Mouse (Mus musculus) stomach, embryonic 16.5 days (tissue): ENCODE data around the gene Slc39a11. TPM values are rescaled to one million over a fixed set of nuclear protein-coding genes. Genes with fewer than 3 reads are reported as not detected.

ENCODE experiments used
- ATAC-seq: fragments of 200-750 bp; cut with Nextera tagmentation; 2 replicates; pipeline ENCODE4 v1.8.0; 2017; ENCODE audit warnings: moderate number of reproducible peaks, moderate TSS enrichment; ENCODE audit not compliant: insufficient read depth, low FRiP score
- H3K27ac ChIP-seq: fragments of 300-500 bp; sonication (generic); 2 replicates; pipeline ENCODE4 v1.5.1; 2014; ENCODE audit warnings: low read length
- H3K27me3 ChIP-seq: fragments of 300-500 bp; sonication (generic); 2 replicates; pipeline ENCODE4 v1.6.1; 2014; ENCODE audit warnings: low read length, control low read depth, mixed read lengths; ENCODE audit not compliant: control insufficient read depth, insufficient read depth
- H3K36me3 ChIP-seq: fragments of 300-500 bp; sonication (generic); 2 replicates; pipeline ENCODE4 v1.6.1; 2014; ENCODE audit warnings: low read length; ENCODE audit not compliant: control insufficient read depth, insufficient read depth
- H3K4me1 ChIP-seq: fragments of 300-500 bp; sonication (generic); 2 replicates; pipeline ENCODE4 v1.6.1; 2014; ENCODE audit warnings: low read length, control low read depth, mixed read lengths; ENCODE audit not compliant: control insufficient read depth, insufficient read depth
- H3K4me2 ChIP-seq: fragments of 300-500 bp; sonication (generic); 2 replicates; pipeline ENCODE4 v1.6.1; 2014; ENCODE audit warnings: low read depth, low read length, mixed read lengths
- H3K4me3 ChIP-seq: fragments of 300-500 bp; sonication (generic); replicated peaks from 2 replicates; pipeline ENCODE4 v1.5.1; 2014; ENCODE audit warnings: mild to moderate bottlenecking, low read length
- H3K9ac ChIP-seq: fragments of 300-500 bp; sonication (generic); 2 replicates; pipeline ENCODE4 v1.6.1; 2014; ENCODE audit warnings: low read length
- H3K9me3 ChIP-seq: fragments of 300-500 bp; sonication (generic); replicated peaks from 2 replicates; pipeline ENCODE4 v1.6.1; 2016; ENCODE audit warnings: low read length, control low read depth; ENCODE audit not compliant: control insufficient read depth
- WGBS: fragments of 180-500 bp; shearing (Covaris S2); extraction: QIAGEN DNeasy Blood & Tissue Kit; methylation state at CpG from one replicate; pipeline ENCODE4 v1.1.7; 2014; 5-methylcytosine and 5-hydroxymethylcytosine counted together
- polyA plus RNA-seq: library from polyadenylated mRNA; unstranded; fragments of >200 nt; fragmentation: Nextera tagmentation; extraction: Ambion mirVana; gene quantifications from 2 replicates; pipeline ENCODE4 v1.2.1, GENCODE M21; 2015

Gene Slc39a11
- polyA plus RNA-seq, 1 experiment from 2014 or later: 47.9 TPM

GRCm38 (mm10) chr11:113487603-113488335 is 162.1 kb downstream of the Slc39a11 start:
- 43% methylated on average over 8 of the region's 8 CpGs for WGBS
- no peak overlapping the region for H3K4me2 ChIP-seq
- H3K4me3 ChIP-seq: no peak overlapping the region
- peak; percentile 63 for ATAC-seq
- peak overlapping the region; percentile 35; the same call in 1 of the 2 replicates for H3K27ac ChIP-seq
- no peak overlapping the region for H3K9ac ChIP-seq
- H3K9me3 ChIP-seq: no peaks in the 10 kb centered on the region
- no peaks in the 10 kb centered on the region for H3K36me3 ChIP-seq
- H3K27me3 ChIP-seq: no peaks in the 10 kb centered on the region
- H3K4me1 ChIP-seq: peaks cover 12% of the 10 kb centered on the region

DNA sequence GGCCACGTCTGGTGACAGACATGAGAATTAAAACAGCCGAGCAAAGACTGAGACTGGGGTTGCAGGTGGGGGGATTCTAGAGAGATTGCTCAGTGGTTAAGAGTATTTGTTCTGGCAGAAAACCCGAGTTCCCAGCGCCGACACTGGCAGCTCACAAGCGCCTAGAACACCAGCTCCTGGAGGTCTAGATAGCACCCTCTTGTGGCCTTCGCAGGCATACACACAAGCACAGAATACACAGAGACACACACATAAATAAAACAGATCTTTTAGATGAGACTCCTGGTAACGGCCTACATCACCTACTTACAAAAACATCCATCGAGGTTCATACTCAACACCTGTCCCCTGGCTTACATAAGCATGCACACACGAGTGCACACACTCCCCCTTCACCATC is 165.8 kb downstream of the Slc39a11 start:
- Histone ChIP-seq H3K9ac (no peak overlapping the region), H3K4me1 (peaks cover 6% of the 10 kb centered on the region), H3K27me3 (no peaks in the 10 kb centered on the region), H3K9me3 (no peaks in the 10 kb centered on the region), H3K4me2 (no peak overlapping the region), H3K36me3 (no peaks in the 10 kb centered on the region), H3K4me3 (no peak overlapping the region), H3K27ac (no peak overlapping the region)
- ATAC-seq: no peak
- 80% methylated on average over 10 of the region's 10 CpGs for WGBS

DNA sequence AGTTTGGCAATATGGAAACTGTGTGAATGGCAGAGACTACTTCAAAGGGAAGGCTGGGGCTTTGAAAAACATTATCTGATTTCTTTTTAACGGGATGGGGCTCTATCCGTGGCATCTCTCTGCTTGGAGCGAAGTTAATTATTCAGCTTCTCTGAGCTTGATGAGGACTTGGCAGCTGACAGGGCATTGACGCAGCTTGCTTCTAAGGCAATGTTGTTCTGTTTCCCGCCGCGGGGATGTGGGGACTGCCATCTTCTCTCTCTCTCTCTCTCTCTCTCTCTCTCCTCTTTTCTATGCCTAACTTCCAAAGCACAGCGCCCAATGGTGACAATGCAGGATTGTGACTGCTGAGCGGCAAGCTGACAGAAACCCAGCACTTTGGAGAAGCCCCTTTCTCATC is 172.3 kb downstream of the Slc39a11 start:
- no peak overlapping the region for H3K4me2 ChIP-seq
- no peaks in the 10 kb centered on the region for H3K9me3 ChIP-seq
- ATAC-seq: no peak

DNA sequence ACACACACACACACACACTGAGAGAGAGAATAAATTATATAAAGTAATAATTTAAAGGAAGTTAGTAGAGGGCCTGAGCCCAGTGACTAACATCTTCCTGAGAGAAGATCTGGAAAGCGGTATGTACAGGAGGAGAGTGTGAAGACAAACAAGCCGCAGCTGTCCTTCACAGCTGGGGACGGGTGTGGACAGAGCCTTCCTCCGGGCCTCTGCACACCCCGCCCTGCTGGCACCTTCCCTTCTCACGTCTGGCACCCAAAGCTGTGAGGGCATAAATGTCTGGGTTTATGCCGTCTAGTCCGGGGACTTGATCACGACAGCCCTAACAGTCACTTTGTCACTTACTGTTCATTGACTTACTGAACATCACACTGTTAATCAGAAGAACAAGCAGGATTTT is 173.2 kb downstream of the Slc39a11 start:
- Histone ChIP-seq H3K4me1 (no peaks in the 10 kb centered on the region), H3K4me3 (no peak overlapping the region), H3K9ac (no peak overlapping the region), H3K27me3 (no peaks in the 10 kb centered on the region), H3K36me3 (no peaks in the 10 kb centered on the region), H3K4me2 (no peak overlapping the region), H3K27ac (no peak overlapping the region), H3K9me3 (no peaks in the 10 kb centered on the region)
- WGBS: 64% methylated on average over 9 of the region's 9 CpGs
- ATAC-seq: no peak

More for the DNA sequence above, 172.3 kb downstream of the Slc39a11 start:
- no peaks in the 10 kb centered on the region for H3K4me1 ChIP-seq
- WGBS: 82% methylated on average over 9 of the region's 9 CpGs
- H3K9ac ChIP-seq: no peak overlapping the region
- H3K27ac ChIP-seq: no peak overlapping the region
- no peaks in the 10 kb centered on the region for H3K36me3 ChIP-seq
- no peak overlapping the region for H3K4me3 ChIP-seq
- H3K27me3 ChIP-seq: no peaks in the 10 kb centered on the region

DNA sequence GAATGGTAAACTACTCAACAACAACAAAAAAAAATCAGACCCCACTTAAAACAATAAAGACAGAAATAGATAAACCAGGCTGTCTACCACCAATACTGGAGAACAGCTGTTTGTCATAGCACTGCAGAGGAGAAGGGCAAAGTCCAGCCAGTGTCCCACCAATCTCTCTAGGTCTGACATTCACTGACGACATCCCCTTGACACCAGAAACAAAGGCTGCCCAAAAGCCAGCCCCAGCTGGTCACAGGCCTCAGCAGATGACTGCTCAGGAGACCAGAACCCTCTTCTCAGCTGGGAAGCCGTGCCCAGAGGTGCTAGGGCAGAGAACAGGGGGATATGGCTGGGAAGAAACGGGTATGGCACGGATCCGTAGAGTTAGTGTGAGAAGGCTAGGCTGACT is 174.4 kb downstream of the Slc39a11 start:
- Histone ChIP-seq H3K9ac (no peak overlapping the region), H3K4me1 (no peaks in the 10 kb centered on the region), H3K36me3 (no peaks in the 10 kb centered on the region), H3K27ac (no peak overlapping the region), H3K27me3 (no peaks in the 10 kb centered on the region), H3K9me3 (no peaks in the 10 kb centered on the region), H3K4me2 (no peak overlapping the region), H3K4me3 (no peak overlapping the region)
- WGBS: 65% methylated on average over 5 of the region's 5 CpGs
- ATAC-seq: no peak

GRCm38 (mm10) chr11:113473998-113474534 is 175.8 kb downstream of the Slc39a11 start:
- Histone ChIP-seq H3K4me3 (no peak overlapping the region), H3K4me2 (no peak overlapping the region), H3K4me1 (peaks cover 6% of the 10 kb centered on the region; the same call in 1 of the 2 replicates), H3K27ac (no peak overlapping the region), H3K36me3 (no peaks in the 10 kb centered on the region), H3K27me3 (no peaks in the 10 kb centered on the region), H3K9me3 (no peaks in the 10 kb centered on the region), H3K9ac (no peak overlapping the region)
- 74% methylated on average over 7 of the region's 7 CpGs for WGBS
- ATAC-seq: no peak

DNA sequence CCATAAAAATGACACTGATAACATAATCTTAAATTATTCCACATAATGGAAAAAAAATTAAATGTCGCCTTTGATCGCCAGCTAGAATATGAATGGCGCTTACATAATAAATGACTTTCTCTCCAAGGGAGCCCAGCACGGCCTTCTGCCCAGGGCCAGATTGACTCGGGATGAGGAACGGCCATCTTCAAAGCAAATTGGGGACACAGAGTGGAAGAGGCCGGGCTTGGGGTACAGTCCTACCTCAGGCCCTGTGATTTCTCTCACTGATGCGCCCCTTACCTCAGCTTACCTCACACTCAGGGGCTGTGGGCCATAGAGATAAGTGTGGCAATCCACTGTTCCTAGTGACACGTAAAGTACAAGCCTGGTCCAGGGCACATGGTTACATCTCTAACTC is 177.9 kb downstream of the Slc39a11 start:
- Histone ChIP-seq H3K9ac (no peak overlapping the region), H3K4me2 (no peak overlapping the region), H3K27me3 (no peaks in the 10 kb centered on the region), H3K4me3 (no peak overlapping the region), H3K27ac (no peak overlapping the region), H3K4me1 (peaks cover 6% of the 10 kb centered on the region; the same call in 1 of the 2 replicates), H3K9me3 (no peaks in the 10 kb centered on the region), H3K36me3 (no peaks in the 10 kb centered on the region)
- no peak for ATAC-seq
- WGBS: 84% methylated on average over 9 of the region's 9 CpGs

GRCm38 (mm10) chr11:113469919-113470785 is 179.7 kb downstream of the Slc39a11 start:
- Histone ChIP-seq H3K27me3 (no peaks in the 10 kb centered on the region), H3K9ac (no peak overlapping the region), H3K4me3 (no peak overlapping the region), H3K36me3 (no peaks in the 10 kb centered on the region), H3K4me1 (peaks cover 6% of the 10 kb centered on the region; the same call in 1 of the 2 replicates), H3K27ac (no peak overlapping the region), H3K4me2 (no peak overlapping the region), H3K9me3 (no peaks in the 10 kb centered on the region)
- 57% methylated on average over 17 of the region's 17 CpGs for WGBS
- no peak for ATAC-seq

GRCm38 (mm10) chr11:113468016-113468415 is 181.9 kb downstream of the Slc39a11 start:
- H3K27me3 ChIP-seq: no peaks in the 10 kb centered on the region
- 75% methylated on average over 10 of the region's 10 CpGs for WGBS
- ATAC-seq: no peak
- H3K9ac ChIP-seq: no peak overlapping the region
- peaks cover 6% of the 10 kb centered on the region; the same call in 1 of the 2 replicates for H3K4me1 ChIP-seq
- no peaks in the 10 kb centered on the region for H3K9me3 ChIP-seq
- H3K27ac ChIP-seq: no peak overlapping the region
- no peak overlapping the region for H3K4me2 ChIP-seq
- no peaks in the 10 kb centered on the region for H3K36me3 ChIP-seq
- no peak overlapping the region for H3K4me3 ChIP-seq
